Mouse (Mus musculus) brain, embryonic 14.5 days (tissue): ENCODE data around the gene Erh. TPM values are rescaled to one million over a fixed set of nuclear protein-coding genes. Genes with fewer than 3 reads are reported as not detected.
A peak's percentile ranks its signal among the peaks of the same experiment; 100 is the strongest.

Experiments used
- DNase-seq: peaks from one replicate; pipeline ENCODE4 v3.0.0-alpha.2; 2011; ENCODE audit warnings: low read depth
- CTCF ChIP-seq: fragments of 200-500 bp; IDR thresholded peaks from 2 replicates; pipeline ENCODE4 v1.5.1; 2012; ENCODE audit warnings: inconsistent platforms, mild to moderate bottlenecking, moderate library complexity, borderline replicate concordance; ENCODE audit not compliant: insufficient read depth, insufficient read length; ENCODE audit errors: extremely low read depth
- POLR2A ChIP-seq: fragments of 200-500 bp; IDR thresholded peaks from 2 replicates; pipeline ENCODE4 v1.6.1; 2012; ENCODE audit warnings: mild to moderate bottlenecking, inconsistent platforms, borderline replicate concordance; ENCODE audit not compliant: poor library complexity, insufficient read depth, insufficient read length, severe bottlenecking; ENCODE audit errors: extremely low read depth
- polyA plus RNA-seq: library from polyadenylated mRNA; depleted of rRNA; stranded (reverse); fragments of >200 nt; gene quantifications from 2 replicates; pipeline ENCODE4 v1.2.3, GENCODE M21; 2012

Erh gene
- polyA plus RNA-seq, 1 experiment = 317 TPM

DNA sequence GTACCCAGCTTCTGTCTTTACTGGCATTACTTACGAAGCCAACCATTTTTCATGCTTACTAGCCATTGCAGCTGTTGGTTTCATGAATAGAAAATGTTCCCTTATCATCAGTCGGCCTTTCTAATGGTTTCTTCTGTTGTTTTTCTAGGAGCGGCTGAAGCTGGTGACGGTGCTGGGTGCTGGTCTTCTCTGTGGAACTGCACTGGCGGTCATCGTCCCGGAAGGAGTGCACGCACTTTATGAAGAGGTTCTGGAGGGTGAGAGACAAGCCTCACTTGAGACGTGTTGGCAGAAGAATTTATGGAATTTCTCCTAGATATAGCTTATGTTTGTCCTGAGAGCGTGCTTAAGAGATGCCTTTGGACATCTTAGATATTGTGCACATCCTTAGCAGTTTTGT is 18.2 kb upstream of the Erh start:
- DNase-seq = no peak
- TF ChIP-seq POLR2A (no peak), CTCF (no peak)

DNA sequence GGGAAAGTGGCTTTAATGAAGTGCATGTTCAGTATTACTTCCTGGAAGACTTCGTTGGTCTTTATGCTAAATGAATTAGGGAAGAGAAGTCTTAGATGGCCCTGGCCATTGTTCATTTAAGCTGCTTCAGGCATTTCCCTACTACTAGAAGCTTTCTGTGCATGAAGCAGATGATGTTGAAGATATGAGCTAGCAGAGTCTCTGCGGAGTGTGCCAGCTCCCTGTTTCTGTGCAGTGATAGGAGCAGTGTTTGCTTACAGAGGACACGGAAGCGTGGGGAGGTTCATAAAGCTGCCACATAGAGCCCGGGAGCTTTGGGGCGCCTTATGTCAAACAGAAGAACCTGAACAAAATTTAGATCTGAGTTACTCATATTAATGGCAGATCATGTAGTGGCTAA is 14.5 kb upstream of the Erh start:
- peak; percentile 6 for DNase-seq

DNA sequence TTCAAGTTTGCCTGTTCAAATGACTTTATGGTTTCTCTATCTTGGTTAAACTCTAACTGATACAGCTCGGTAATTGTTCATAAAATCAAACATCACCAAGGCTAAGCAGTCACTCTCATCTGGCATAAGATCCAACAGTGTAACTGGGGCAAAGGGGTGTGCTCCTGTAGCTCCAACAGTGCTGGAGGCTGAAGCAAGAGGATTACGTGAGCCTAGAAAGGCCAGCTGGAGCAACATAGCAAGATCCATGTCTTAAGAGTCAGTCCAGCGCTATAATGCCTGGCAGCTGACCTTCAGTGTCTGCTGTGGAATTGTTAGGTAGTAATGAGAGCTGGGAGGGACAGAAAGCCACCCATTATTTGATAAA is 10.5 kb upstream of the Erh start:
- TF ChIP-seq CTCF (no peak), POLR2A (no peak)

More for the DNA sequence above, 14.5 kb upstream of the Erh start:
- TF ChIP-seq POLR2A (no peak), CTCF (no peak)

DNA sequence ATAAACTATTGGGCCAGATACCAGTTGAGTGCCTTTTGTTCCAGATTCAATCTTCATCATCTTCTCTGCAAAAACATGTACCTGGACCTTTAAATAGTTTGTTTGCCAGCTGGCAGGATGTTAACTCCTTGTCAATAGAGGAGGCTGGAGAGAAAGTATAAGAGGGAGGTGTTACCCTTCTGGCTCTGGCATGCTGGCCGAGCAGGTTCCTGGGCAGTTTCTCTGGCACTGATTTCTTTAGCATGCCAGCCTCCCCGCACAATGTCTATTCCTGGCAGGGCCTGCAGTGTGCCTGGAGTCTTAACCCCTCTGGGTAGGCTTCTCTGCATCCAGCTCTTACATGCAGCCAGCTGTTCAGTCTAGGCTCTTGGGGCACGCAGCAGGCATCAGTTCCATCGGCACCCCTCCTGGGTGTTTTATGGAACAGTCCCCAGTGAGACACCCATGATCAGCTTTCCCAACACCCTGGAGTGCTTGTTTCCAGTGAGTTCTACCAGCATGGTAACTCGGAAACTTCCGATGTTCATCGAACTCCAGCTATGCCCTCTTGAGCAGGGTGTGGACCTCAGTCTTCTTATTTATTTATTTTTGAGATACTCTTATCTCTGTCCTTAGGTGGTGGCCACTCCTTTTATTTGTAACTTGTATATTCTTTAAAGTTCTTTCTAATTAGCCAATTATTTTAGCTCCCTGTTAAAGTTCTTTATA is 10.0 kb upstream of the Erh start:
- DNase-seq = peak; percentile 2

More for the DNA sequence above, 10.5 kb upstream of the Erh start:
- no peak for DNase-seq

DNA sequence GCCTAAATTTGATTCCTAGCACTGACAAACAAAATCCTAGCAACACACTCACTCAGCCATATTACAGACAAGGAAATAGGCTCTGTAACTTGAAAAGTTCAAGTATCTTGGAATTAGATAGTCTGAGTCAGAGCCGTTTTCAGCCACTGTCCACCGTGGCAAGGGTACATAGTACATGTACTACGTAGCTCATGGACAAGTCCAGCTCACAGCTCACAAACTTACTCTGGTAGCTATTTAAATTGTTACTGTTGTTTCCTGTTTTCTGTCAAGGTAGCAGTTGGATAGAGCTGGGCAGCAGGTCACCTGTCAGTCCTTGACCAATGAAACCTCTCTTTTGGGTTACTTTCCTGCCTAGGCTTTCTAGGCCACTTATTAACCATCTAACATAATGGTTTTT is 2.2 kb upstream of the Erh start:
- no peak for DNase-seq
- TF ChIP-seq POLR2A (no peak), CTCF (no peak)

More for the DNA sequence above, 10.0 kb upstream of the Erh start:
- no peak for TF ChIP-seq CTCF
- no peak for TF ChIP-seq POLR2A

DNA sequence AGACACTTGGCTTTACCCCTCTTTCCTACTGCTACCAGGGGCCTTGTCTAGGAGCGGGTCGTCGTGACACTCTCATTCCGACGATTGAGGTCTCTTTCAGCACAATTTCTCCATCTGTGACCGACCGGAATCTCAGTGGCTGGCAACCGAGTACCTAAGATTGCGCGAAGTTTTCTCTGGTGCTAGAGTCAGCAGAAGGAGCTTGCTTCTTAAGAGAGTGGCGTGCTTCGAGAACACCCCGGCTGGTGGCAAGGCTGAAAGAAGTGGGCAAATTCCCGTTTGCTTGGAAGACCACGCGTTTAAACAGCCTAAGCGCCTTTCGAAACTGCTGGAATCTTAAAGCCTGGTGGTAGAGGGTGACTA is 346 bp upstream of the Erh start:
- TF ChIP-seq CTCF (no peak), POLR2A (no peak)
- no peak for DNase-seq

DNA sequence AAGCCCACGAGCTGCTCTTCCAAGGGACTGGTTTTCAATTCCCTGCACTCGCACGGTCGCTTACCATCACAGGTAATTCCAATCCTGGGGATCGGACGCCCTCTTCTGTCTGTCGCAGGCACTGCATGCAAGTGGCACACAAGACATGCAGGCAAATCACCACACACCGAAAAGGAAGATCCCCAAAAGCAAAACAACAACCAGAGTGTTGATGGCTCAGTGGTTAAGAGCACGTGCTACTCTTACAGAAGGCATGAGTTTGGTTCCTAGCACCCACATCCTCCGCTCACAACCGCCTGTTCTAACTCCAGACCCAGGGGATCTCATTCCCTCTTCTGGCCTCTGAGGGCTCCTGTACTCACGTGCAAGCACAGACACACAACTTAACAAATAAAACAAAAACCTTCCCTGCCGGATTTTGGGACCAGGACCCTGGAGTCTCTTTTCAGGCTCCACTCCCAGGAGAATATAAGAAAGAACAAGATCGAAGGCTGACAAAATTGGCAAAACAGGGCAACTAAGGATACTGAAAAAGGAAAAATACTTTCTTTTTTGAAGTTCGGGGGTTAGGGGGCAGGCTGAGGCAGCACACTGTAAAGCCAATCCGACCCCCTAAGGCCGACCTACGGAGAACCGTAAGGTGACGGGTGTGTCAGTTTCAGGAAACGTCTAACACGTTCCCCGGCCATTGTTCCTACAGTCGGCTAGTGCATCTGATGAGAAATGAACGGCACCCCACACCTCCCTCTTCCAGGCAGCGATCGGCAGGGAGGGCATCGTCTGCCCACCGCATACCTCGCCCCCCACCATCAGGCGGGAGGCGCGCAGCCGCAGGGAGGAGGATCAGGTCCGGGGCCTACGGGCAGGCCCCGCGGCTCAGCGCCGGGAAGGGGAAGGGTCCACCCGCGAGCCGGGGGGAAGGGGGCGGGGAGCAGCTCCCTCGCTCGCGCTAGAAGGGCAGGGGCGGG is 1.1 kb downstream of the Erh start:
- TF ChIP-seq POLR2A = no peak
- TF ChIP-seq CTCF = peak; percentile 69; the same call in 1 of the 2 replicates
- peak; percentile 58 for DNase-seq

DNA sequence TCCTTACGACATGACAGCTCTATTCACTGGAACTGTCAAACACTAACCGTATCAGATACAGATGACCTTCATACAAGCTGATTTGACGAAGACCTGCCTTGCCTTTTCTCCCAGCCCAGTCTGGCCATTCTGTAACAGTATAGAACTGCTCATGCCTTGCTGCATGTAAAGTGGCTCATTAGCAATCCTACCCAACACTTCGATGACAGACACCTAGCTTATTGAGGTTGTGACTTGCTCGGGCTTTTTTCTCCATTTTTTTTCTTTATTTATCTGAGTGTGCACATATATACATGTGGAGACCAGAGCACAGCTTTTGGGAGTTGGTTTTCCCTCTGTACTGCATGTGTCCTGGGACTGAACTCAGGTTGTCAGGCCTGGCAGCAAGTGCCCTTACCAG is 12.4 kb downstream of the Erh start:
- TF ChIP-seq CTCF (no peak), POLR2A (no peak)

DNA sequence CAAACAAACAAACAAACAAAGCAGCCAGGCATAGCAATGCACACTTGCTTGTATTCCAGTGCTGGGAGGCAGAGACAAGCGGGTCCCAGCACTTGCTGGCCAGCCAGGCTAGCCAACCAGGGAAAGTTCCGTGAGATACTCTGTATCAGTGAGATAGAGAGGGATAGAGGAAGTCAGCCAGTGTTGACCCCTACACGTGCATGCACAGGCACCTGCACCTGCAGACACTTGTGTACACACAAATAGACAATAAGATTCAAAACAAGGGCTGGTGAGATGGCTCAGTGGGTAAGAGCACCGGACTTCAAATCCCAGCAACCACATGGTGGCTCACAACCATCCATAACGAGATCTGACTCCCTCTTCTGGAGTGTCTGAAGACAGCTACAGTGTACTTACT is 23.6 kb downstream of the Erh start:
- TF ChIP-seq CTCF (no peak), POLR2A (no peak)
- DNase-seq = no peak

More for the DNA sequence above, 12.4 kb downstream of the Erh start:
- DNase-seq = no peak

DNA sequence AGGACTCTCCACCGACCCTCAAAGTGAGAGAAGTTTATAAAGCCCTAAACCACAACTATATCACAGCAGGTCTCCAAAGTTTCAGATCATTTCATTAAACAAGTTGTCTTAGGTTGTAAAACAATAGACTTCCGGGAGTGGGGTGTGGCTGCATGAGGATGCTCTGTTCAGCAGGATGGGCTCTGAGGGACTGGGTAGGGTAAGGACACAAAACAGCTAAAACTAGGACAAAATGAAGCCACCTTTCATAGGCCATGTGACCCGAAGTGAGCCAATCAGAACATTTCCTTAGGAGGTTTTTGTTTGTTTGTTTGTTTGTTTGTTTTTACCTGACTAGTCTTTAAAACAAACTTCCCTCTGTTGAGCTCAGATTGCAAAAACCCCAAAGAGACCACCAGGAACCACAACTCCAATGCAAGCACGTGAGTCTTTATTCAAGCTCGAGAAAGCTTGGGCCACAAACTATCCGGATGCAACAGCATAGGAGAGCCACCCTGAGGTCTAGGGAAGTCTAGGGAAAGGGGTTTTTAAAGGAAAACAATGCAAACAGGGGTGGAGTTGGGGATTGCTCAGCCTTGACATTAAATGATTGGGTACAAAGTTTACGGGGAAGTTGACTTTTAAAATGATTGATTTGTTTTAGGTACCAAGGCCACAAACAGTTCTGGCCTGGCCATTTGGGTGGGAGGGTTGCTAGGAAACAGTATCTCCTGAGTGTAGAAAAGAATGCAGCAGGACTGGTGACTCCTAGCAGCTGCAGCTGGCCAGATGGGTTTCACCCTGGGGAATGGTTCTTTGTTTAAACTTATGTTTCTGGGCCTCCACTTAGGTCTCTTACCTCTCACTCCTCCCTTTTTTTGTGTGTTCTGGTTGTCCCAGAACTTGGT is 28.5 kb downstream of the Erh start:
- DNase-seq = no peak
- TF ChIP-seq POLR2A (no peak), CTCF (no peak)

DNA sequence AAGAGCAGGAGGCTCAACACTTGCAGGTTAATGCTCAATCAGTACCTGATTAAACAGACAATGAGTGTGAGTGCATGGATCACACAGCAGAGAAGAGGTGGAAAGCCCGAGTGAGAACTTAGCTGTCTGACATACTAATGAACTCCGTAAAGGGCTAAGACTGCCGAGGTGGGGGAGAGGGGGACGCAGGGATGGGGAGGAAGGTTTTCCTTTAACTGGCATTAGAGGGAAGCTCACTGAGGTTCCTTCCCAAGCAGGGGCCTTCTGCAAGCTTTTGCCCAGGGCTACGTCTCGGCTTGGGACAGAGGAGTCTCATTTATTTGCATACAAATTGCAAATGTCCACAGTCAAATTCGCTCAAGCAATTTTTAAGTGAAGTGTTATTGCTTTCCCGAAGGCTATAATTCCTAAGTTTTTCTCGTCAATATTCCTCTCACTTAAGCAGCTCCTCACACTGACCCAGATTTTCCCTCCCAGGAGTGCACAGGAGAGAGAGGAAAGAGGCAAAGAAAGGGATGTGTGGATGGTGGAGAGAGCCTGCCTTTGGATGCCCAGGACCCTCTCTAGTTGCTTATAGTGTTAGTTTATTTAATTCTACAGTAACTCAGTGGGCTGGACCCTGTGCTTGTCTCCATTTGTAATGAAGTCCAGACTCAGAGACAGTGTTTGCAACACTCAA is 31.9 kb downstream of the Erh start:
- peak; percentile 50 for DNase-seq
- no peak for TF ChIP-seq CTCF
- TF ChIP-seq POLR2A = no peak

DNA sequence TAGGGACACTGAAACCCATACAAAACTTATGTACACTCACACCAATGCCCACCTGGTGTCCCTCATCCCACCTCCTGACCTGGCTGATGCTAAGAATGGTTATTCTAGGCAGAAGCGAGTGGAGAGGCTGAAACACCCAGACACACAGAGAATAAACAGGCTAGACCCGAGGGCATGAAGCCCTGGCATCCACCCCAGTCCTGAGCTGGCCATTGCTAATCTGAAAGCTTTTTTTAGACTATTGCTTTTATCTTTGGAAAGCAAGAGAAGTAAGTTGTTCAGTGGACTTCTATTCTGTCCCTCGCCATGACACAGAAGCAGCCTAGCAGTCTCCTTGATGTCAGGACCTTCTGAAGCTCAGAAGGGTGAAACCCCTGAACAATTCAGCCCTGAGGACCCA is 34.2 kb downstream of the Erh start:
- no peak for DNase-seq
- TF ChIP-seq POLR2A (no peak), CTCF (no peak)

DNA sequence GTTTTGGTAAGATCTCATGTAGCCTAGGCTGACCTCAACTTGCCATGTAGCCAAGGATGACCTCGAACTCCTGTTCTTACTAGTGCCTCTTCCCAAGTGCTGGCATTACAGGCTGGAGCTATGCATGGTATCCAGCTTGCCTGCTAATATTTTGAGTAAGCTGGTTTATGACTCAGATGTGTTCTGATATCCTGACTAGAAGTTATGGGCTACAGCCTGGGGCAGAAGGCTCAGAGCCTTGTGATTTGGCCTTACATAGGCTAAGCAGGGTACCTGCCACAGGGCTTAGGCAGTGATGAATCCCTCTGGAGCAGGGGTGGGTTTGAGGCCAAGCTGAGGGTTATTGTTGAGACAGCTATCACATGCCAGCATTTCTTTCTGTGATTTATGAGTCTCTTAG is 35.6 kb downstream of the Erh start:
- no peak for DNase-seq
- TF ChIP-seq POLR2A (no peak), CTCF (no peak)

DNA sequence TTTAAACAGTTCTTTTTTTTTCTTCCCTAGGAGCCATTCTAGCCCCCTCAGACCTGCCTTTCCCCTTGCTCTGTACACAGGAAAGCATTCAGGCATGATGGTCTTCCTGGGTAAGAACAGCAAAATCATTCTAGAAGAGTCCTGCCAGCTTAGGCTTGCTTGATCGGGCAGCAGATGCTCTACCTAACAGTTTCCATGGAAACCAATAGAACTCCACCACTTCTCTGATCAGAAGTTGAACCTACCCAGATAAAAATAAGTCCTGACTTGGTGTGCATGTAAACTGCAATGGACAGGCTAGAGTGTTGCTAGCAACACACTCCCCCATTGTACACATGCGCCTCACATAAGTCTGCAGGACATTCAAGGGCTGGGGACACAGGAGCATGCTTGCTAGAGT is 39.9 kb downstream of the Erh start:
- peak; percentile 28 for DNase-seq
- no peak for TF ChIP-seq POLR2A
- no peak for TF ChIP-seq CTCF
